Mouse (Mus musculus): Measurements from ENCODE around the gene Eif4e3.
A peak's percentile ranks its signal among the peaks of the same experiment; 100 is the strongest.

The Eif4e3 gene

DNA sequence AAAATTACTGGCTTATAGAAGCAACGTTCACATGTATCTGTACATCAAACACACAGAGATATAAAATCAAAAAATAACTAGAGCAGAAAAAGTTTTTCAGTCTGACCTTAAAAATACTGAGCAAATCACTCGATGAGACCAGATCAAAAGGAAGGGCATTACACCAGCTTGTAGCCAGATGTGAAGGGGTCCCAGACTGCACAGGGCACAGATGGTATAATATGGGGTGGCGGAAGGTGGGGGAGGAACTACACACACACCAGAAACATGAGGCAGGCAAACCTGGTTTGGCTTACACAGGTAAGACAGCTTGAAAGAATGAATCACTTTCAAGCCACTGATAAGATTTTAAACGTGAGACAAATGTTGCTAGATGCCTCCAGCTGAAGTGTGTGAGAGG is 45.4 kb downstream of the Eif4e3 start:
- no peak for DNase-seq

DNA sequence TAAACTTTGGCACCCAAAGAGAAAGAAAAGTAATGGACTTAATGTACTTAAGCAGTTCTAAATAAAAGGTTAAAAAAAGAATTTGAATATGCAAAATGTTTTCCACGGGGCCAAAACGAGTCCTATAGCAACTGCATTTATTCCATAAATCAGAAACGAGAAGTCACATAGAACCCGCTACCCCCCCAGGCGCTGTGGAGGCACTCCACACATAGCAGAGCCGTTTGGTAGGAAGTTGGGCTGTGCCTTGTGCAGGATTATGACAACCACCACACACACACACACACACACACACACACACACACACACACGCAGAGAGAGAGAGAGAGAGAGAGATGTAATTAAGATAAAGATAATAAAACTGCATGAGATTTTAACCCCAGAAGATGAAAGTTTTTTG is 46.1 kb downstream of the Eif4e3 start:
- DNase-seq: no peak

DNA sequence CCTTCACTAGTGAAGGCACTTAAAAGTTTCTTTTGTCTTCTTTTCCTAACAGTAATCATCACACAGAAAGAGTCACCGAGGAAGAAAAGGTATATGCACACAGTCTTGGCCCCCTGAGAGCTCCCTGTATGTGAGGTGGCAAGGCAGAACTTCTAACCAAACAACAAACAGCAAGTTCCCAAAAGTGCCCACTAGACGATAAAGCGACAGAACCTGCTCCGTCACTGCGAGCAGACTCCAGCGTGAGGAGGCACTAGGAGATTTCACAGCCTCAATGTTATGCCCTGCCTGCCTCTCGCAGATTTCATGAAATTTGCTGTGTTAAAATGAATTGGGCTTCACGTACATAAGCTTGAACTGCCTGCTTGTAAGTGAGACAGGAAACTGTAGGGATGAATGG is 46.6 kb downstream of the Eif4e3 start:
- no peak for DNase-seq

DNA sequence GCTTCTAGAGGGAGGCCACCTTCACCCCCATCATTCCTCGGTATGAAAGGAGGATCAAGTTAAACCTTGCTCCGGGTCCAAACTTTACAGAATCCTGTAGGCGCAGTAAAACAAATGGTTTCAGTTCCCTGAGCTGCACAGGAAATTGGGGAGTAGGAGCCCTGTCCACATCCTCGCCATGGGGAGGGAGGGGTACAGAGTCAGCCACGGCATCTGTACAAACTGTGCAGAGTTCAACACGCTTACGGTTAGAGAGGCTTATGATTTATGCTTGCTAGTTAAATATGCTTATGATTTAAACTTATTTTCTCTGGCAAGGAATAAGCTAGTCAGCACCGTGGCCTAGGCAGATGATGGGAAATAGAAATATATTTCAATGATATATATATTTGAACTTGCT is 47.1 kb downstream of the Eif4e3 start:
- no peak for DNase-seq

DNA sequence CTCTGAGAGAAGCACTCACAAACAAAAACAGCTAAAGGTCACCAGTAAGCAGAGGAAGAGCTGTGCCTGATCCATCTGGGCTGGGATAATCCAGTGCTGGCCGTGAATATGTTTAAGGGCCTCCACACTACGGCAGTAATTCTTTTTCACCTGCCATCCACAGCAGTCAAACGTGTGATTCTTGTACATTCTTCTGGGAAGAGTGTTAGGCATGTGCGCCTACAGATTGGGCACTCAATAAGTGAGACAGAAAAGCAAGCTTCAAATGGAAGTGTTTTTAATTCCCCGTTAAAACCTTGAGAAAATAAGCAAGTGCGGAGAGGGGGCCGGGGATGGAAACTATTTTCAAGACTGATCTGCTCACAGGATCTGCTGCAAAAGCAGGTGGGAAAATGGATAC is 48.7 kb downstream of the Eif4e3 start:
- no peak for DNase-seq

DNA sequence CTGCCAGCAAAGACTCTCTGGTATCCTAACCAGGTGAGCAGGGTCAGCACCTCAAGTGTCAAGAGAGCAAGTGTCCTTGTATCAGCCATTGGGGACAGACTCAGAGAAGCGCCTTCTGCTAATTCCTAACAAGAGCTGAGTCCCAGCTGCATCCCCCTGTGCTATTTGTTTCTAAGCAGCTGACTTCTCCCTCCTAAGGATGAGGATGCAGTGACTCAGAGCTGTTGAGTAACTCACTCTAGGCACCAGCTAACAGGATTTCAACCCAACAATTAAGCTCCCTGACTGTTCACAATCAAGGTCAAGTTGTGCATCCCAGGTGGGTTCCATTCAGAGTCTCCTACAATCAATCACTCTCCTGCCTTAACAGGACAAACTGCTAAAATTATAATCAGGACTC is 49.2 kb downstream of the Eif4e3 start:
- DNase-seq: no peak

DNA sequence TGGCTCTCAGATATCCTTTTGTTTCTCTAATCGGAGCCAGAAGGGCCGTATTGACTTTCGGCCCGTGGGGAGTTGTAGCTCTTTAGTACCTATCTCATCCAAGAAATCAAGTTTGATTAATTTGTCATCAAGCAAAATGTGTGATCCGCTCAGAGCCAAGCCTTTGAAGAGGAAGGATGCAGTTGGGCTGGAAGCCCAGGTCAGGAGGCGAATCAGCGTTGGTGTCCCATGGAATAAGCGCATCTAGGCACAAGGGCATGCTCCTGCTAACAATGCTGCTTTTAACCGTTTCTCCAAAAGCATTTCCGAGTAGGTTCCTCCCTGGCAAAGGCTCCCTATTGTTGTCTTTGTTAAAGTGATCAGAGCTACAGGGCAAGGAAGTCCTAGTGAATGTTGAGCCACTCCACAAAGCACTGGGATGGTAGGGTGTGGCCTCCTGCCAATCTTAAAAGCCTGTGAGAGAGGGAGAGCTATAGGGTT is 51.3 kb downstream of the Eif4e3 start:
- DNase-seq: peak; percentile 57

DNA sequence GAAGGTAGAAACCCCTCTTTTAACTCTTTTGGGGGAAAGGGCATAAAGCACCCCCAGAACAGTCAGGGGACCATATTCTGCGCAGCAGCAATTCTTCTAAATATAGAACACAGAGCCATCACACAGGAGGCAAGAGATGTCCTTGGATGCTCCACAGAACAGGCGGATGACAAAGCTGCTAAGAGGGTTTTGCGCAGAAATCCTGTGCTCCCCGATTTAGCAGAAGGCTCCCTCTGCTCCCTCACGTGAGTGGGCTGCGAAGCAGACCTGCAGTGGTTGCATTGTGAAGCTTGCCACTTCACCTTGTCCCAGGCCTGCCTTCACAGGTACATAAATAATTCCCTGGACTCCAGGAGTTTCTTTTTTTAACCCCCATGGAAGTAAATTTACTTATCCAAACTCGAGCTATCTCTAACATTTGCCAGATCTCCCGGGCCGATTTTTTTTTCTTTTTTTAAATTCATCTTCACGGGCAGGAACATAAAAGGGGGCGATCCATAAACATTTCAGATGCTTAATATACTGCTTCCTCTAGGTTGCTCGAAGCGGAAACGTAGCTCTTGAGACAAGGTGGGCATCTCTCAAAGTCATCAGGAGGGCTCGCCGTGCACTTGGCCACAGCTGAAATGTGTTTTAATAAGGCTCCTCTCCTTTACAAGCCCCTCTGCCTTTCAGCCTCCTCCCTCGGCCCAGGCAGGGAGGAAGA is 51.9 kb downstream of the Eif4e3 start:
- DNase-seq: no peak

DNA sequence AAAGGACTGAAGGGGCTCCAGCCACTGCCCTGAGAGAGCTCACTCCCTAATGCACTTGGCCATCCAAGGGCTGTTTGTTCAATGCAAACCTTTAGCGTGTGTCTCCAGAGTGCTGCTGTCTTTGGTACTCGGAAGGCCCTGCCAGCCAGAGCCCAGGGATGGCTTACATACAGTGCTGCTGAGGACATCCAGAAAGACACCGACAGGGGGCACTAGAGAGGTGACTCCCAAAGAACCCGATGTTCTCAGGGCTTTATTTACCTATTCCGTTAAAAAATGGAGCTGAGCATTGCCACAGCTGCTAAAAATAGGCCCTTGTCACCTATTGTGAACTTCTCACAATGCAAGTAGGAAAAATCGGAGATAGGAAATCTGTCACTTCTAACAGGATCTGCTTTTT is 54.7 kb downstream of the Eif4e3 start:
- no peak for DNase-seq

DNA sequence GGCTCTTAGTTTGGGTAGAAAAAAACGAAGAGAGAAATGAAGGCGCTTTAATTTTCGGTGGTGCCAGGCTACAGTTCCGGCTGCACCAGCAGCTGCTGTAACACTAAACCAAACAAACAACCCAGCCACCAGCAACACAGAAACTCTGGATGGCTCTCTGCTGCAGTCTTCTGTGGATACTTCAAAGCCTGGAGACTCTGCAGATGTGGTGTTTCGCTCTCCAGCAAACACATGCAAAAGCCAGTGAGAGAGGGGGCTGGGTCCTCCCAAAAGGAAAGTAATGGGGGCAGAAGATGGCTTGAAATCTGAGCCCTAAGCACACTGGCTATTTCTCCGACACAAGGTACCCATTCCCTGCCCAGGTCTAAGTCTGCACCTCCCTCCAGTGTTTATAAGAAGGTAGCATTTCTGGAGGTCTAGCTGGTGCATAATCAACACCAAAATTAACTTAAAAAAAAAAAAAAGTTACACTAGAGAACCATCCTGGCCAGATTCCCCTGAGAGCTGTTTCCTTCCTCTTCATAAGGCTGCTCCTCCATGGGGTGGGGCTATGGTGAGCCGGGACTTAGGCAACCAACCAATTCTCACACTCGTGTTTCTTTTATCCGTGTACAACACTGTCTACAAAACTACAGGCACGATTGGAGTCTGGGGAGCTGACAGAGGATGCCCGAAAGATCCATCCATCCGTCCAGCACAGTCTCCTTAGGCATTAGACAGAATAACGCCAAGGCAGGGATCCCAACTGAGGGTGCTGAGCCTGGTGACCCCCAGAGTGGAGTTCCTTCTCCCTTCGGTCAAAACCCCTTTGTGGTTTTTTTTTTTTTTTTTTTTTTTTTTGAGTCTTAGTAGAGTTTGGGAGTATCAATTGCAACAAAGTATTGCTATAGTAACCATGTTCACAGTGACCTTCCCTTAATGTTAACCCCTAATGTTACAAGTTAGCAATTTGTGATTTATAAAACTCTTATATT is 55.8 kb downstream of the Eif4e3 start:
- DNase-seq: no peak

DNA sequence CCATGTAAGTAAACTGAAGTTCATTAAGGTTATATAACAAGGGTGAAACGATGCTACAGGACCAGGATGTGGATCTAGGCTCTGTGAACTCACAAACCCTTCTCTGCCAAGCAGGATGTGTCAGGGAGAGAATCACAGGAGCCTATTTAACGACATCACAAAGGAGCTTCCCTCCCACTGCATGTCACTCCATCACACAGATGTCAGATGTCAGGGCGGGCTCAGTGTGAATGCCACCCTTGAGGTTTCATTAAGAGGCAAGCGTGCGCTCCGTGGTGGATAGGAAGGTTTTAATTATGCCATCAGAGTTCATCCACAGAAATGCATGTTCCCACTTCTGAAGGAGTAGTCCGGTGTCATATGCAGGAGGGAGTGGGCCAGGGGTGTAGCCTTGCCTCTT is 60.5 kb downstream of the Eif4e3 start:
- no peak for DNase-seq

DNA sequence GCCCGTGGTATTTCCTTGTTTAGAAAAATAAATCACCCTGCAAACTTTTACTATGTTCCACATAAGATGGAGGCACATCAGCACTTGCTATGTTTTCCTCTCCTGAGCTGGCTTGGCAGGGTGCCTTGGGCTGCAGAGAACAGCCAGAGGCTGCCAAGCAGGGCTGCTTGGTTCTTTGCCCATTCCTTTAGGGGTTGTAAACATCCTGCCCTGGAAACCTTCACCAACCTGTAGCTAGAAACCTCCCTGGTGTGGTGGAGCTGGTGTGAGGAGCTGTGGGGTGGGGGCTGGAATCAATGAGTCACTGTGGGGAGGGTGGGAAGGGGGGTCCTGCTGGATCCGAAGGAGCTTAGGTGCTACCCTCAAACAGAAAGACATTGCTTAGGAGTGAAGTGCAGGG is 61.8 kb downstream of the Eif4e3 start:
- no peak for DNase-seq

DNA sequence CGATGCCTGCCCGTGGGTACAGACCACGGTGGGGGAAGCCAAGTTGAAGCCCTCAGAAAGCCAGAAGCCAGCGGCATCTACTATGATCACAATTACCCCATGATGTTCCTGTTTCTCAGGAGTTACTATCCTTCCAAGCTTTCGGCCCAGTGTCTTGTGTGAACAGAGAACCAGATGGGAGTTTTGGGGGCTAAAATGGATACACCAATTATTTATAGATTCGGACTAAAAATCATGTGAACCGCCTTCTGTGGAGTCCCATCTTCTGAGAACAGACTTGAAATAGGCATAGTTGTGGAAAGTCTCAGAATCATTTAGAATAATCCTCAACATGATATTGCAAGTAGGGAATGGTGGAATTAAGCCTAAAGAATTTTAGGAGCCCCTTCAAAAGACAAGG is 64.1 kb downstream of the Eif4e3 start:
- no peak for DNase-seq

DNA sequence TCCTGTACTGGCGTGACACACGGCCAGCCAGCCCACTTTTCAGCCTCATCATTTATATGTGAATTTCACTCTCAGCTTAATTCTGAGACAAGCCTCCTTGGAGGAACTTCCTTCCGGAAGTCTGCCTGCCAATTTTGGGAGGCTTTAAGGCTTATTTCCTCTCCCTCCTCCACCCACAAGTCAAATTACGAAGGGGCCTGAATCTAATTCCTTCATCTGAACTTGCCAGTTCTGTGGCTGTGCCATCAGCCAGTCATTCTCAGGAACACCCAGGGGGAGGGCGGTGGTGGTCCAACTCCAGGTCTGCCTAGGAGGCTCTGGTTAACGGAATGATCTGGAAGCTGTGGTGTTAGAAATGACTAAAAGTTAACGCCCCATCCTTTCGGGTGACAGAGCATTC is 65.7 kb downstream of the Eif4e3 start:
- DNase-seq: no peak

DNA sequence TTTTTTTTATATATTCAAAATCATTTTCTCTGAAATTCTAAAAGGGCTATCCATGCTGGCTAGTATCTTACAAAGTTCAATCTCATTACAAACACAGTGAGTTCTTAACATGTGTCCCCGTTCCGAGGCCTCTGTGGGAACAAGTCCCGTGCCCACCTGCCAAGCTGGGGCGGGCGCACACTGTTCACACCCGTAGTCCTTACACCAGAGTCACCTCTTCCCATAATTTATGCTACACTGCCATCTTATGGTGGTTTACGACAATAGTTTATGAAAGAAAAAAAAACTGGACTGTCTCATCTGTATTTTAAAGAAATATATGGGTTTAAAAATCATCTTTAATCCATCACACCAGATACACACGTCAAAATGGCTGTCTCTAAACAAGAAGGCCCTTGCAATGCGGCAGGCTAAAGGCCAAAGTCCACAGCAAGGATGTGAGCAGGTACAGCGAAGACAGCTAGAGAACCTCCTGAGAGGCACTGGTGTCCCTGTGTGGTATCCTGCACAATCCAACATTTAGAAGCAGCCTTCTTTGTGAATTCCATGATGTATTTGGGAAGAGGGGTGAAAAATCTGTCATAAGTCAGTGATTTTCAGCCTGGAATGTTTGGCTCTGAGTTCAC is 66.3 kb downstream of the Eif4e3 start:
- DNase-seq: peak; percentile 6

DNA sequence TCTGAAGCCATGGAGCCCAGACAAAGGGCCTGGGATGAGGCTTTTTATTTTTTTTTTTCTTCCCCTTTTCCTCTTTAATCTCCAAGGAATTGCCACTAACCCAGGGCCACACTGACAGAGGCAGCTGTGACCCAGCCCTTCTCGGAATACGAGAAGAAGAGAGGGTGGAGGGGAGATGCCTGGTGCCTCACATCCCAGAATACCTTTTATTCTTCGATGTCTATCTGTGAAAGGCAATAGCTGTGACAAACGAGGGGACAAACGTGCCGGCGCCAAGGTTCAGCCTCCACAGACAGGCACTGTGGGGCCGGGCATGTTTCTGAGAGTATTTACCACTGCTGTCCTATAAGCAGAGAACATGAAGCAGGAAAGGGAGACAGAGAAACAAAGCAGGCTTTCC is 66.9 kb downstream of the Eif4e3 start:
- no peak for DNase-seq

DNA sequence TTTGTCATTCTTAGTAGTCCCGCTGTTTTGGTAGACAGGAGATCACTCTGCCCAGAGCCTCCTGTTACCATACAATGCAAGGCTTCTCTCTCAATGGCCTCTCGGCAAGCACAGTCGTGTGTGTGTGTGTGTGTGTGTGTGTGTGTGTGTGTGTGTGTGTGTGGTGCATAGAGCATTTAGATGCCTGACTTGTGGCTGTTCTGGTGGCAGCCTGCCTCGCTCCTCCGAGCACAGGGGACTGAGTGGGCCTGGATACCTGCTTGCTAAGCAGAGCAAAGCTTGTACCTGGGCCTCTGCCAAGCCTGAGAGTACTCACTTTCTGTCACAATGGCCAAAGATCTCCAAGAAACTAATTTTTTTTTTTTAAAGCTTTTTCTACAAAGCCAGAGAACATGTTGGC is 67.3 kb downstream of the Eif4e3 start:
- no peak for DNase-seq

DNA sequence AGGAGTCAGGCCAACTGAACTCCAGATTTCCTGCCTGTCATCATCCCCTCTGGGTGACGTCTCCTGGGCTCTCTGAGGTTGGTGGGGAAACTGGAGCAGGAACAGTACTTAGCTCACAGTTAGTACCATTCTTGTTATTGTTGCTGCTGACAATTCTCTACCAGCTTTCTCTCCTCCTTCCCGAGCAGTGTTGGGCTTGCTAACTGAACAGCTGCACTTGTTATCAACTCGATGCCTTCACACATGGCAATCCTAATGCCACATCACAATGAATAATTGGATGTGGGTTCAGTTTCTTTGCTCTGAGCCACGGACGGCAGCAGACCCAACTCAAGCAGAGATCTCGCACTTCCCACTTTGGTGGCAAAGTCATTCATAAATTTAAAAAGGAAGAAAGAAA is 89.5 kb downstream of the Eif4e3 start:
- no peak for DNase-seq

DNA sequence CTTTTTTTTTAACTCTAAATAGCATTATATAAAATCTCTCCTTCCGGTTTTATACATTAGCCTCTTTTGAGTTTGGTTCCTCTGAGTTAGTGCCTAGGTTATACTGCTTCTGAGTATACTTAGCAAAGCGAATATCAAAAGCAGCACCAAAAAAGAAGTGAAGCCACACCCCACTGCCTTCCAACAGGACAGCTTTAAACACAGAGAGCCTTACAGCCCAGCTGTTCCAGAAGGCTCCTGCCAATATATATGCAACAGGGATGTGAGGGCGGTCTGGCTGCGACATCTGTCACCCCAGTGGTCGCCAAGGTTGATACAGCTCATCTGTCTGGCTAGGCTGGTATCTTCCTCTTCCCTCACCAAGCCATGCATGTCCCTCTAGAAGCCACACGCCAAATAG is 90.9 kb downstream of the Eif4e3 start:
- no peak for DNase-seq

Data from kidney, adult 11 months (tissue).